Comparison of ENCODE assay signal across 16 mouse cellular contexts in the genomic region with DNA sequence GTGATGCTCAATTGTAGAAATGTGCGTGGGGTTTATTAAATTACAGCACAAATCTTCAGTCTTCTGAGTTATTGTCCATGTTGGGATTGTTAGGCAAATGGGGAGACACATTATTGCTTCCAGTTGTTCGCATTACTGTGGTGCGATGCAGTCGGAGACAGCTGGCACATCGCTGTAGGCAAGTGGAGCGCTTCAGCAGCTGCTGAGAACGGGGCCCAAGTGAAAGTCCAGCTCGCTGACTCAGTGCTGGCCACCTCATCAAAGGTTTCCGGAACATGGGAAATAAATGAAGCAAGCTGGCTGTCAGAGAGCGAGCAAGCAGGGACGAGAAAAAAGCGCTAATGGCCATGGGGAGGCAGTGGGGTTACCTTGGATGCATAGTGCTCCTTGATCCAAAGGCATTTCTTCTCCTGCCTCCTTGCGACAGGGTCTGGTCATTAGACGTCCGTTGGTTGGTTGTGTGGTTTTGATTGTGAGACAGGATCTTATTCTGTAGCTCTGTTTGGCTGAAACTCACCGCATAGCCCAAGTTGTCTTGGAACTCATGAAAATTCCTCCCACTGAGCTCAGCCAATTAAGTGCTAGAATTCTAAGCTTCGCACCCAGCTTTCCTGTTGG.
DNase-seq lines count a peak whose midpoint lies in the region; ATAC-seq lines count a peak whose summit lies in the region.
"Had no signal": no experiment of that assay in that cellular context is flagged by ENCODE, and none has a peak within 500 bp of the region (broad histone marks: within the 10 kb centered on the region; RNA-seq: fewer than 3 reads in every experiment).

No protein-coding gene starts in this region.

- ATAC-seq in limb, embryonic 12.5 days (ENCODE audit: insufficient number of reproducible peaks, insufficient read depth, low FRiP score, low TSS enrichment, low read depth) = peak; percentile 67; the same call in 1 of the 2 replicates
- no peak for ATAC-seq in erythroblast, adult 5-6 weeks (replicated peaks; ENCODE audit: low FRiP score, poor library complexity, severe bottlenecking)
- ATAC-seq: activated CD4-positive, CD25-positive, alpha-beta regulatory T cell, adult 4 months; forebrain, embryonic 13.5 days; intestine, embryonic 16.5 days had no signal

- H3K27ac ChIP-seq in limb, embryonic 12.5 days = no peak overlapping the region
- H3K27ac ChIP-seq: forebrain, embryonic 13.5 days; hindbrain, embryonic 10.5 days had no signal

- H3K4me1 ChIP-seq in limb, embryonic 12.5 days (replicated peaks) = peaks cover 38% of the 10 kb centered on the region
- H3K4me1 ChIP-seq: forebrain, embryonic 13.5 days; hindbrain, embryonic 10.5 days had no signal

- peak; percentile 52 for DNase-seq in embryo, embryonic 10 days (ENCODE audit: low spot score)
- DNase-seq in embryo, embryonic 9.5 days (ENCODE audit: extremely low spot score) = no peak
- peak; percentile 53 for DNase-seq in embryo, embryonic 11 days
- DNase-seq in lung, postnatal 25 days (ENCODE audit: low spot score) = peak; percentile 33
- no peak for DNase-seq in right cerebral cortex, adult 2 months (ENCODE audit: low spot score in 2 of 2)
- no peak for DNase-seq in cerebellum, adult 11 months
- DNase-seq: layer of hippocampus, adult 9-11 months had no signal

- H3K4me2 ChIP-seq in limb, embryonic 12.5 days = peak overlapping the region; percentile 44
- H3K4me2 ChIP-seq: forebrain, embryonic 13.5 days; heart, embryonic 11.5 days had no signal

- H3K9me3 ChIP-seq in limb, embryonic 12.5 days = no peaks in the 10 kb centered on the region
- H3K9me3 ChIP-seq: forebrain, embryonic 13.5 days; hindbrain, embryonic 10.5 days had no signal

- no peak overlapping the region for H3K4me3 ChIP-seq in limb, embryonic 12.5 days (replicated peaks)
- H3K4me3 ChIP-seq: forebrain, embryonic 13.5 days; hindbrain, embryonic 10.5 days; megakaryocyte, embryonic 14.5 days had no signal

- no peak overlapping the region for H3K9ac ChIP-seq in limb, embryonic 12.5 days (replicated peaks)
- H3K9ac ChIP-seq: forebrain, embryonic 13.5 days had no signal

- H3K27me3 ChIP-seq in limb, embryonic 12.5 days = no peaks in the 10 kb centered on the region; the same call in 1 of the 2 replicates
- H3K27me3 ChIP-seq: forebrain, embryonic 13.5 days had no signal

- WGBS in limb, embryonic 12.5 days = 17% methylated on average over 17 of the region's 17 CpGs

- H3K36me3 ChIP-seq in limb, embryonic 12.5 days = no peaks in the 10 kb centered on the region
- H3K36me3 ChIP-seq: G1E; hindbrain, embryonic 10.5 days had no signal

Comparison
In these comparisons a context has a peak if more than half of its experiments do, and no peak if none do; other contexts are left out.
1. DNase-seq: peak in embryo, embryonic 10 days (single experiment), embryo, embryonic 11 days (single experiment) and lung, postnatal 25 days (single experiment); none in embryo, embryonic 9.5 days (single experiment), right cerebral cortex, adult 2 months (0 of 2) and cerebellum, adult 11 months (single experiment).